Mouse (Mus musculus) megakaryocyte, adult 5-6 weeks (primary cell): ENCODE measurements around the gene Fntb. TPM values are rescaled to one million over a fixed set of nuclear protein-coding genes. Genes with fewer than 3 reads are reported as not detected.
A peak's percentile ranks its signal among the peaks of the same experiment; 100 is the strongest.

ENCODE experiments used
- ATAC-seq: 2 replicates; pipeline ENCODE4 v1.8.0; 2016; ENCODE audit warnings: mild to moderate bottlenecking, inconsistent platforms; ENCODE audit not compliant: poor library complexity, severe bottlenecking
- total RNA-seq, 2 experiments: library from RNA; stranded (forward) in 1 of 2; stranded (reverse) in 1 of 2; fragments of 153-499, 151-499 nt in 1 of 2; fragments of 221-1000, 200-1000 nt in 1 of 2; gene quantifications; 2 replicates each; pipeline versions ENCODE4 v1.2.3 to v1.2.4; 2015 to 2017

Gene Fntb
- total RNA-seq, 2 experiments from 2014 or later, result 2.8 to 3.1 TPM

DNA sequence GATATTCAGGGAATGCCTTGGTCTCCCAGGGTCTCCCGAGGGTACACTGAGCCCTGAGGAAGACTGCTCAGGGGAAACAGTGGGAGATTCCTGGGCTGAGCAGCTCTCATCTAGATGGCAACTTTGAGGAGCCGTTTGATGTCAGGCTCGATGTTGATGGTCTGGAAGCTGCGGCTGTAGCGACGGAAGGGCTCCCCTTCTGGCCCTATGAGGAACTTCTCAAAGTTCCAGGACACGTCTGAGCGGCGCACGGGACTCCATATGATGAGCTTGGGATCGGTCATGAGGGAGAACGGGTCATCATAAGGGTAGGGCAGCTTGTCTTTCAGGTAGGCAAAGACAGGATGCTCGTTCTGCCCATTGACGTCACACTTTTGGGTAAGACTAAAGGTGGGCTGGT, 27.2 kb downstream of the Fntb start:
- peak; percentile 43; the same call in 1 of the 2 replicates for ATAC-seq

DNA sequence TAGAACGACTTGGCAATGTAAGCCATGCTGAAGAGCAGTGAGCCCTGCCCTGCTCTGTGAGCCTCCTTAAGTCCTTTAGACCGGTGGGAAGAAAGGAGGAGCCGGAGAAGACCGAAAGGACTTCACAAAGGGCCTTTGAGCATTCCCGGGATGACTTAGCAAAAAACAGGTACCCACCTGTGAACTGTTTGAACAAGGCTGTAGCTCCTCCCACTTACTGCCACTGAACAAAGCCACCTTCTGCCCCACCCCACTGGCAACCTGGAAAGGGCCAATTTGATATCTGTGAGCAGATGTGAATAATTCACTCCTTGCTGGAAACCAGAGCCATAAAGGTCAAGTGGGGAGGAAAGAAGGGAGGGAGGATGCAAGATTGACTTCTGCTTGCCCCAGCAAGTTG, 30.0 kb downstream of the Fntb start, which contains the start of gene Gpx2:
Gene Gpx2, minus strand, starts transcription at position 205 of the 400 bp plus-strand sequence.
- ATAC-seq, result no peak

DNA sequence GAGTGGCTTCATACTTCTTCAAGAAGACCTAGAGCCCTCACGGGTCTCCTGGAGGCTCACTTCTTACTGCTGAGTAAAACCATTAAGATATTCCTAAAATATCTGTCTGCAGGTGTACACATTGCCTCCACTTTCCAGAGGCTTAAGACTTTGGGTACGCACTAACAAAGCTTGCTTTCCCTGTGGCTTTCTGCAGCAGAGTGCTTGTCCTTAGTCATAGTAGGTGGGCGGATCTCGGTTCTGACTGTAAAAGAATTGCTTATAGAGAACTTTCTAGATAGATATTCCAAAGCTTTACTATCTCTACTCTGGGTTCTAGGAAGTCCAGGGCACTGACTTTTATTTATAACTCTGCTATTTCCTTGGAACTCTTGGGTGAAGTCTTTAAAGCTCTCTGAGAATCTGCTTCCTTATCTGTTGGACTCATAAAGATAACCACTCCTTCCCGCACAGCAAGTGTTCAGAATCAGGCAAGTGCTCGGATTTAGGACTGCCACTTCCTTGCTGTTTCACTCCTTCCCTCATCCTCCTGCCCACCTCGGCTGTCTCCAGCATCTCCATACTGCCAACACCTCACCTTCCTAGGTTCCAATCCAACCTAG, 31.6 kb downstream of the Fntb start:
- ATAC-seq, result no peak

DNA sequence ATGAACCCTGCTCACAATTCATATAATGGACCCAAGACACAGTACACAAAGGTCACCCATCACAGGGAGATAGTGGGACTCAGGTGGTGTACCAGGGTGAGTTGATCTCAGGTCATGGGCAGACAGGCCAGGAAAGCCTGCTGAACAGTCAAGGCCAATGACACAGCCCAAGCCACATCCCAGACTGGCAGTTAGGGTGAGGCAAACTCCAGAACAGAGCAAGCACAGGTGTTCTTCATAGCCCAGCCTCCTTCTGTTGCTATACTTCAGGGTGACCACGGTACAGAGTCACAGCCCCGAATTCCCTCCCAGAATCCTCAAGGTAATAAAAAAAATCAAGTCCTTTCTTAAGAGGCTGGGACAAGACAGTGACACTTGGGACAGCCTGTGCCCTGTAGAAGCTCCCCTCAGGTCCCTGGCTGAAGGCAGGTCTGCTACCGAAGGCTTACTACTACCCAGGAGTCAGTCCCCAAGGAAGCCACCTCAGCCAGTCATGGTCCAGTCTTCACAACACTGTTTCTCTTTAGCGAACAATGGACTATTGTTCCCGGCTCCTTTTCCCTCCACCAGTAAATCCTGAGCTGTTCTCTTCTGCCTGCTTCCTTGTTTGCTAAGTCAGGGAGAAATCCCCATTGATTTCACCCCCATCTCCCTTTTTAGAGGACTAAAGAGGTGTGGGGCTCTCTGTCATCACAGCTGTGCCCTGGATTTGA, 32.8 kb downstream of the Fntb start:
- no peak for ATAC-seq

DNA sequence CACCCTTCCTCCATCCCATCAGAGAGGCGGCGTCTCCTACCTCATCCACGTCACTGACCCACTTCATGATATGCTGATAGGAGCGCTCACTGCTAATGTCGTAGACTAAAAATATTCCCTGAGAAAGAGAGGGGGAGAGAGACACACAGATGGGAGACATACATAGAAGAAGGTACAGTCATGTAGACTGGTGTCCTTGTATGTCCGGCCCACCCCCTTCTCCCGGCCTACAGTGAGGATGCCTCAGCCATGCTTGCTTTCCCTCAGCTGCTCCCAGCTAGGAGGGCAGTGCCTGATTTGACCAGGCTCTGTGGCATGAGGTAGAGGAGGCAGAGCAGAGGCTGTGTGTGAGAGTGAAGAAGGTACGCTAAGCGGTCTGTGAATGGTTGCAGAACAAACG, 37.6 kb downstream of the Fntb start:
- ATAC-seq, result no peak

DNA sequence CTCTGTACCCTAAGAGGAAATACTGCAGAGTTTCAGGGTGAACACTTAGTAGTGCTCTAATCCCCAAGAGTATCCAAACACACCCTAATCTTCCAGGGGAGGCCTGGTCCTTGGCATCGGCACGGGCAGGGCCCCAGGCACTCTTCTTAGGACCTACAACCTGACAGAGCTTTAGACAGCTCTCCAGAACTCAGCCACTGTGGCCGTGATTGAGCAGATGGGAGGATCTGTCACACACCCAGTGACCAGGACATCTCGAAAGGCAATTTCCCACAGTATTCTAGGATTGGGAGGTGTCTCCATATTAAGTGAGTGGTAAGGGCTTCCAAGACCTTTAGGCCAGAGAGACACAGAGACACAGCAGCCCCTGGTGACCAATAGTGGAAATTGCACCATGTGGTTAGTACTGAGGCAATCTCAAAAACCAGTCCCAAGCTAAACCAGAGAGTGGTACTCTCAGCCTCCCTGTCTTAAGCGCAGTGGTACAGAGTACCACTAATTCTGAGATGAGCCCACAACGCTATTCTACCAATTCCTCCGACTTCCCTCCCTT, 38.4 kb downstream of the Fntb start:
- ATAC-seq, result peak; percentile 80

DNA sequence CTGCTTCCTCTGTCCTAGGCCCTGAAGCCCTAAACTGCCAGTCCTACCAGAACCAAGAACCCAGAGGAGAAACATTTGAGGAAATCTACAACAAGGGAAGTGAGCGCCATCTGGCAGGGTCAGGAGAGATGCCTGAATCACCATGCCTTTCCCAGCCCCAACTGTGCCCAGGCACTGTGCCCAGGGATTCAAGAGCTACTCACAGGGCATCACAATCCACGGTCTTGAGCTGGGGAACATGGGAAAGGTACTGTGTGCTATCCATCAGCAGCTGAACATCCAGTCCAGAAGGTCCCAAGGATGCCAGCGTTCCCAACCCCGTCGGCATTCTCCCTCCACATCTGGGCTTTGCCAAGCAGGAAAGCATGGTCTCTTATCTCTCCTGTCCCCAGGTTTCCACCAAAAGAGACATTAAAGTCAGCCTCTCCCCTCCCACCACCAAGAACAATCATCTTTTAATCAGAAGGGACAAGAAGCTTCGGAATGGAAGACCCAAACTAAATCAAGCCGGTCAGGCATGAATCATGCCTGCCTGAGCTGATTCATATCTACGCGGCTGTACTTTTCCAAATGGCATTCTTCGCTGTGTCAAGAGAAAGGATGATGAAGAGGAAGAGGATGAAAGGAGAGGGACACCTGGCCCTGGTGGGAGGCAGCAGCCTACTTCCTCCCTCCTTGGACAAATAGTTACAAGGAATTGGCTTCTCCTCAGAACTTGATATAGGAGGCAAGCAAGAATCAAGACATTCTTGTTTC, 39.8 kb downstream of the Fntb start:
- ATAC-seq, result no peak

DNA sequence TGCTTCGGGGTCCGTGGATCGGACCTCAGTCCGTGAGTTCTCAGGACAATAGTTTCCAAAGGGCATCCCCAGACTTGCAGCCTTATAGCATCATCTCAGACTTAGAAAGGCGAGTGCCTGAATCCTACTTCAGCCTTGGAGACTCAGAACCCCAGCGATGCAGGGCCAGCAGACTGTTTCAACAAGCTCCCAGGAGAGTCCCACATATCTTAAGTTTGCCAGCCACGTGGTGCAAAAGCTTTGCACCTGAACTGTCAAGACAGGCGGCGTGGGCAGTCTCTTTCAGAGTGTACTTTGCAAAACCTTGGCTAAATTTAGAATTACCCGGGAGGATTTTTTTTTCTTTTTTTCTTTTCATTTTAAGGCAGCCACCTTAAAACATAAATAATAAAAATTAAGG, 42.4 kb downstream of the Fntb start:
- ATAC-seq, result no peak

DNA sequence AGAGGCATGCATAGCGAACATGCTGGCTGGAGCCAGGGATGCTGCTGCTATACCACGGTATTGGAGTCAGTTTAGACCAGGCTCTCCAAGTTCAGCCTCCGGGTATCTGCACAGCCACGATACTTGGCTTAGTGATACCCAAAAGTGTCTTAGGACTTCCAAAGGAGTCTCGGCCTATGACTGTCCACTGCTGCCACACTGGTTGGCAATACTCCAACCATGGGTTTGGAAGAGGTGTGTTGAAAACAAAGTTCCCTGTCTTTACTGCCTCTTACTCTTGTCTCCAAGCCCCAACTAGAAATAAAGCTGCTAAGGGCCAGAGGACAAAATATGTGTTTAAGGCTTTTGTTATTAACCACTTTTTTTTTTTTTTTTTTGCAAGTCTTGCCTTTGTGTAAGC, 45.1 kb downstream of the Fntb start:
- no peak for ATAC-seq

DNA sequence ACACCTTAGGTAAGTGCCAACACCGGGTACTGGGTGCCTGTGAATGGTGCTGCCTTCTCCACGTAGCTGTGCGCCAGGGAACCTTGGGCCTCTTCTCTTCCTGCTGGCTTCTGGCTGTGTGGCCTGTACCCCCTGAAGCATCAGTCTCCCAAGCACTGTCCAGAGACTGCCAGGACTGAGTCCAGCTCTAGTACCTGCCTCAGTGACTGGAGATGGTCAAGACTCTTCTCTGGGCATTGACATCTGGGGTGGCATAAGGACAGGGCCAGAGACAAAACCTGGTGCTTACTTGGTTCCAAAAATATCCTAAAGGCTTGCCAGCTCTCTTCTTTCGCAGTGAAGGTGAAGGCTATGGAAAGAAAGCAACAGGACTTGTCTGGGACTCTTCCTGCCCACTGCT, 45.6 kb downstream of the Fntb start:
- no peak for ATAC-seq

DNA sequence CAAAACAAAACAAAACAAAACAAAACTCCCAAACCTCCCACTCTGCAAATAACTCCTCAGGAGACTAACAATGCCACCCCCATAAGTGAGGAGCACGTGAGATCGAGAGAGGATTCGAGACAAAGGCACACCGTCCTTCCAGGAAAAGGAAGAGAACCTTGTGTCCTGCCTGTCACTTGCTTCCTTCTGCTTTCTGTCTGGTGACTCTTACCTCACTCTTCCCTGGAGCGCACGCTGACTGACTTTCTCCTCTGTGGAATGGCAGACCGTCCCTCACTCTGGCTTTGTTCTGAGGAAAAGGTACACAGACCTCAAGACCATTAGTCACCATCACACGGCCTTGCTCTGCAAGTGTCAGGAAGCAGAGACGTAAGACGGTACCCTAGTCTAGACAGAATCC, 48.2 kb downstream of the Fntb start:
- peak; percentile 60 for ATAC-seq

DNA sequence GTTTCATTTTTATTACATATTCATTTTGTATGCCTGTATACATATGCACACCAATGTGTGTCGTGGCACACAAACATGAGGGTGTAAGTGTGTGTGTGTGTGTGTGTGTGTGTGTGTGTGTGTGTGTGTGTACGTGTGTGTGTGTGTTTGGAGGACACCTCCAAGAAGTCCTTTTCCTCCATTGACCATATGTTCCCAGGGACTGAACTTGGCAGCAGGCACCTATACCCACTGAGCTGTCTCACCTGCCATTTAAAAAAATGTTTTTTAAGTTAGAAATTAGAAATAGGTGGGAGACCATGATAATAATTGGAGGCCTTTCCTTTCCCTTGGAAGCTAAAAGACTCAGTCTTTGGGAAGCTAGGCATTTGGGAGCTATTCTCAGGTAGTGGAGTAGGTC, 48.7 kb downstream of the Fntb start:
- ATAC-seq, result no peak

DNA sequence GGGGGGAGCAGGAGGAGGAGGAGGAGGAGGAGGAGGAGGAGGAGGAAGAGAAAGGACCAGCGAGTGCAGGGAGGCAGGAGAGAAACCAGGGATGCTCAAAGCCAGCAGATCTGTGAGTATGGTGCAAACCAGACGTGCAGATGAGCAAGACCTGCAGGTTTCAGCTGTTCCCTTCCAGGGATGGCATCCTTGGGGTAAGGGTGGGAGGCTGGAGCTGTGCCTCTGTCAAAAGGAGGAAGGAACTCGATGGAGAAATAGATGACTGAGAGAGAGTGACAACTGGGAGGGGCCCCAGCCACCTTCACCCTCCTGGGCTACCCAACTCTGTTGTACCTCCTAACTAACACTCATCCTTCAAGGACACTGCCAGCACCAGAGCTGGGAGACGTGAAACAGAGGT, 51.3 kb downstream of the Fntb start:
- peak; percentile 80 for ATAC-seq

DNA sequence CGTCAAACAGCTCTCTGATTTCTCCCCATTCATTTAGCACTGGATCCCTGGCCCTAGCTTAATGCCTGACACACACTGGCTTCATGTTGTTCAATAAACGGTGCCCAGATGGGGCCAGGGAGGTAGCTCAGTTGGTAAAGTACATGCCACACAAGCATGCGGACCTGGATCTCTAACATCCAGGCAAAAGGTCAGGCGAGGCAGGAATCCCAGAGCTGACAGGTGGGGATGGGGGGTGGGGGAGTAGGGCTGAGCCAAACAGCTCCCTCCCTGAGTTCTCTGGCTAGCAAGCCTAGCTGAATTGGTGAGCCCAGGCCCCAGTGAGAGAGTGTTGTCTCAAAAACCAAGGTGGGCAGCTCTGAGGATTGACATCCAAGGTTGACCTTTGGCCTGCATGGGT, 51.8 kb downstream of the Fntb start:
- ATAC-seq, result no peak

DNA sequence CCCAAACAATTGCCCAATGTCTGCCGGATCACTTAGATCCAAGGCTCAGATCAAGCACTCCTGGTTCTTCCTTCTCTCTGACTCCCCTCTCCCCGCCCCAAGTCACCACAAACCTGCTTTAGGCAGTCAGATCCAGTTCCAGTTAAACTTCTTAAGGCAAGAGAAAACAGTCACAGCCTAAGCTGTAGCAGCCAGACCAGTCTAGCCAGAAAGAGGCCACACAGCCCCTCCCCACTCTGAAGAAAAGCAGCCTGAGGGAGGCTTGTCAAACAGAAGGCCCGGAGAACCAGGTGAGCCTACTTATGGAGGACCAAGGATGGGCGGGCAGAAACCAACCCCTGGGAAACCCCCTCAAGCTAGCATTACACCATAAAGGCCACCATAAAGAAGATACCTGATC, 52.7 kb downstream of the Fntb start:
- ATAC-seq, result no peak

DNA sequence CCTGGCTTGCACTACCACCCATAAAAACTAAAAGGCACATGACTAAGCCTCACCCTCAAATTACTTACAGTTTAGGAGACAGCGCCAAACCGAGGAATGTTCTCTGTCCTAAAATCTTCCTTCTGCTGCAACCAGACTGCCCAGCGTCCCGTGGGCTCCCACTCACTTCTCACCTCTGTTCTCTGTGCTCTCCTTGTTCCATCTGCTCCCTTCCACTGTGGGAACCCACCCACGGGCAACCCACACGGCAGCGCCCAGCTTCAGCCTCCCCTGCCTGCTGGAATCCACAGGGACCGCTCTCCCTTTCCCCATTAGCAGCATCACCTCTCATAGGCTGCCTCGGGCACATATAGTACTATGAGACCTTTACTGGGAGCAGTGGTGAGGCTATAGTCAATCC, 53.5 kb downstream of the Fntb start:
- ATAC-seq, result no peak

DNA sequence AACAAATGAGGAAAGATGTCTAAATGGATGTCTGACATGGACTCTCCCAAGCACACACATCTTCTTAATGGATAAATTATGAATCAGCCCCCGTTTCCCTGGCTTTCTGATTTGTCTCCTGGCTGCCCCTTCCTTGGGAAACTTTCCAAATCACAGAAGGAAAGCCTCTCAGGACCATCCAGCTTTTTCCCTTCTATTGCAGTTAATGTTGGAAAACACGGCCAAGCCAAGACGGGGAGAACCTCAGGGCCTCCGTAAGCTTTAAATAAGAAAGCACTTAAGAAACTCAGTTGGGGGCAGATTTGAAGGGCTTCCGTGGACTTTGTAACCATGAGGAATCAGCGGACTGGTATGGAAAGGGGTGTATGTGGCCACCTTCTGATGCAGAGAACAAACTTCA, 54.4 kb downstream of the Fntb start:
- ATAC-seq, result no peak

DNA sequence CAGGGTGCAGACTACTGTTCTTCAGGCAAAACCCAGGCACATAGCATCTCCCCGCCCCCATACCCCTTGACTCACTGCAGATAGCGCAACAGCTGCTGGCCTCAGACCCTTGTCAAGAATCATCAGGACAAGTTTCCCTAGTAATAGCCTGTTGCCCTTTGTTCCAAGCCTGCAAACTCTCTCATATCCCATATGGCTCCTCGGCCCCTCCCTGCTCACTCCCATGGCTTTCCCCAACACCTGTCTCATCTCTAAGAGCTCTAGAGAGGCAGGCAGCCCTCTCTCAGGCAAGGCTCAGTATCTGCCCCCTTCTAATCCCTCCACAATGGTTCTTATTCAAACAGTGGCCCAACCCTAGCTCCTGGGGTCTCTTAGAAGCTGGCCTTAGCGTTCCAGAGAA, 55.2 kb downstream of the Fntb start:
- ATAC-seq, result no peak

DNA sequence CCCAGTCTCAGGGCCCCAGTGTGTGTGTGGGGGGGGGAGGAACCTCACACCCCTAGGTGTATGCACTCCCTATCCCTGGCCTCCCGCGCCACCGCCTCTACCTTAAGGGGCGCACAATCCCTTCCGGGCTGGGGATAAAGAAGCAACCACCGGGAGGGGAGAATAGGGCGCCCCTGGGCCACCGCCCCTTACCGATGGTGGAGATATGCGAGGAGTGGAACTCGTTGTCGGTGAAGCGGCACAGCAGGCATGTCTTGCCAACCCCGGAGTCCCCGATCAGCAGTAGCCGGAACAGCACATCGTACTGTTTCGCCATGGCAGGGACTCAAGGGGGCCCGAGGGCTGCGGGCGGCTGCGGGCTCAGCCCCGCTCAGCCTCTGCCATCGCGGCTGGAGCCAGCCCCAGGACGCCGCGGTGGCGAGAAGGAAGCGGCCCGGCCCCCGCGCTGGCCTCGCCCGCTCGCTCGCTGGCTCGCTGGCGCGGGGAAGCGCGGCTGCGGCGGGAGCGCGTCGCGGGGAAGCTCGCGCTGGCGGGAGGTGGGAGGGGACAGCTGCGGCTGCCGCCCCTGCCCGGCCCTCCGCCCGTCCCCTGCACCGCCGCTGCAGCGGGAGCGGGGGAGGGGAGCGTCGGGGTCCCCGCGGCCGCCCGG, 56.7 kb downstream of the Fntb start:
- peak; percentile 73 for ATAC-seq

DNA sequence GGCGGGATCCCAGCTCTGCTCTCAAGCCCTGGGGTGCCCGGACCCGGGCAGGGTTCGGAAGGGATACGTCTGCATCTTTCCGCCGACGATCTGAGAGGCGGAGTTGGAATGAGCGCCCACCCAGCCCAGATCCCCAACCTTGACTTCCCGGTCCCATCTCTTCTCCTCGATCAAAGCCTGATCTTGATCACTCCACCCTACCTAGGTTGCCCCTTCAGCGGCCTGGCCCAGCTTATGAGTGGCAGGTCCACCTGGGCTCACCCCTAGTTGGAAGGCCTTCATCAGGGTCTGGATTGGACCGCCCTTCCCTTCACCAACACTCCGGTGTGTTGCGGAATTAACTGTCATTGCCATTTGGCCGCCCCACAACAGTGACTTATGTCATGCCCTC, 57.3 kb downstream of the Fntb start, which contains the start of gene Rab15:
Gene Rab15, minus strand, starts transcription at position 258 of the 391 bp plus-strand sequence.
- ATAC-seq, result 0 out of 2 replicates have a peak, but pooled peaks have one; percentile 7

DNA sequence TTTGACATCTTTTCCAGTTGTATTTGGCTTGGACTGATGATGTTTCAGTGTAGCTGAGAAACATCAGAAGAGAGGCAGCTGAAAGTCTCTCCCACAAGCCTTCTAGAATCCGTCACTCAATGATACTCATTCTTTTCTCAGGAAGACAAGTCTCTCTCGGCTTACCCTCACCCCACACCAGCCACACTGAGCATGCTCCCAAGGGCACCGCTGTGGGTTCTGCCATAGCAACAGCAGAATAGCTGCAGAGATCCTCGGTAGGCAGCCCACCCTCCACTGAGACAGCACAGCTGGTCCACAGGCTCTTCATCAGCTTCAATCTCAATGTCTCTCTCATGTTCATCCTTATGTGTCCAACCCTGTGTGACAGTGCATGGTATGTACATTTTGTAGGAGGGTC, 59.9 kb downstream of the Fntb start:
- ATAC-seq, result no peak
